Mouse (Mus musculus): ENCODE data around the gene Kif2a.

Gene Kif2a

DNA sequence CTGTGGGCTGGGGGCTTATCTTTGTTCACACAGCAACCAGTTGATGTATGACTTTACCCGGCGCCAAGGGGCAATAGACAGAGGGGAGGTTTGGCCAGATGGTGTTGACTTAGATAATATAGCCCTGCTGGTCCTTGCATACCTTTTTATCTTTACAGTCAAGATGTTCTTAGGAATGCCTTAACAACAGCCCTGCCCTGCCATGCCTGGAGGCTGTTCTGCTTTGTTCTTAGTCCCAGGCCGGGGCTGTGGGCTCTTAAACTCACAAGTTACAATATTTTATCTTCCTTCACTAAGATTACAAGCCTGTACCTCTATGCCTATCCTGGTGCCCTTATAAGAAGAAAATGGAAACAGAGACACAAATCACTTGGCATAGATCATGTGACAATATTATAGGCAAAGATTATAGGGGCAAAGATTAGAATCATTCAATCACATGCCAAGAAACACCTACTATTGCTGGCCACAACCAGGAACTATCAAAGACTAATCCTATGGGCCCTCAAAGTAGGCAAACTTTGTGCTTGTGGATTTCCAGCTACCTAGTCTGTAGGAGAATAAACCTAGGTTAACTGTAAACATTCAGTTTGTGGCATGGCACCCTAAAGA is 108.7 kb downstream of the Kif2a start:
- no peak for TF ChIP-seq GATA4 (IDR thresholded peaks at IDR 0.05; ENCODE audit: insufficient replicate concordance, low read length)

GRCm38 (mm10) chr13:106910096-106910495 is 111.8 kb downstream of the Kif2a start:
- TF ChIP-seq GATA4 (IDR thresholded peaks at IDR 0.05; ENCODE audit: insufficient replicate concordance, low read length): no peak
